Mouse (Mus musculus): ENCODE results near the gene Kcnj14.

Gene Kcnj14

DNA sequence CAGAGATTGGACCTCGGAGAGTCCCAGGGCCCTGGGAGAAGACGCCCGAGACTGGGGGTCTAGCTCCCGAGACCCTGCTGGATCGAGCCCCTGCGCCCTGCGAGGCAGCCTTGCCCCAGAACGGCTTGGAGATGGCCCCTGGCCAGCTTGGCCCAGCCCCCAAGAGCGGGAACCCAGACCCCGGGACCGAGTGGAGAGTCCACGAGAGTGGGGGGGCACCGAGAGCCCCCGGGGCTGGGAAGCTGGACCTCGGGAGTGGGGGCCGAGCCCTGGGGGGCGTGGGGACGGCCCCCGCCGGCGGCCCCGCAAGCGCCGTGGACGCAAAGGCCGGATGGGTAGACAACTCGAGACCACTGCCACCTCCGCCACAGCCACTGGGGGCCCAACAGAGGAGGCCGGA, 29.6 kb downstream of the Kcnj14 start:
- no peak for DNase-seq

DNA sequence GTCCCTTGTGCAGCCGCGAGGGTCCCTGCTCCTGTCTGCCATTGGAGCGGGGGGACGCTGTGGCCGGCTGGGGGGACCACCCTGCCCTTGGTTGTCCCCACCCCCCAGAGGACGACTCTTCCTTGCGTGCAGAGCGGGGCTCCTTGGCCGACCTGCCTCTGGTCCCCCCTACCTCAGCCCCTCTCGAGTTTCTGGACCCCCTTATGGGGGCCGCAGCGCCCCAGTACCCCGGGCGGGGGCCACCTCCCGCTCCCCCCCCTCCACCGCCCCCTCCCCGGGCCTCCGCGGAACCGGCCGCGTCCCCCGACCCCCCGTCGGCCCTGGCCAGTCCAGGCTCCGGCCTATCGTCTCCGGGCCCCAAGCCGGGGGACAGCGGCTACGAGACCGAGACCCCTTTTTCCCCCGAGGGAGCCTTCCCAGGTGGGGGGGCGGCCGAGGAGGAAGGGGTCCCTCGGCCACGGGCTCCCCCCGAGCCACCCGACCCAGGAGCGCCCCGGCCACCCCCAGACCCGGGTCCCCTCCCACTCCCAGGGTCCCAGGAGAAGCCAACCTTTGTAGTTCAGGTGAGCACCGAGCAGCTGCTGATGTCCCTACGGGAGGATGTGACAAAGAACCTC, 30.5 kb downstream of the Kcnj14 start:
- DNase-seq, result no peak

DNA sequence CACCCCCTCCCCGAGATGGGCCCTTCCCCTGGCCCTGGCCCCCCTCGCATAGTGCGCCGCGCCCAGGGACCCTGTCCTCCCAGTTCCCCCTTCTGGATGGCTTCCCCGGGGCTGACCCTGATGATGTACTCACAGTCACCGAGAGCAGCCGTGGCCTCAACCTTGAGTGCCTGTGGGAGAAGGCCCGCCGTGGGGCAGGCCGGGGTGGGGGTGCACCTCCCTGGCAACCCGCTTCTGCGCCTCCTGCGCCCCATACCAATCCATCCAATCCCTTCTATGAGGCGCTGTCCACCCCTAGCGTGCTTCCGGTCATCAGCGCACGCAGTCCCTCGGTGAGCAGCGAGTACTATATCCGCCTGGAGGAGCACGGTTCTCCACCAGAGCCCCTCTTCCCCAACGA, 31.3 kb downstream of the Kcnj14 start:
- DNase-seq, result no peak

DNA sequence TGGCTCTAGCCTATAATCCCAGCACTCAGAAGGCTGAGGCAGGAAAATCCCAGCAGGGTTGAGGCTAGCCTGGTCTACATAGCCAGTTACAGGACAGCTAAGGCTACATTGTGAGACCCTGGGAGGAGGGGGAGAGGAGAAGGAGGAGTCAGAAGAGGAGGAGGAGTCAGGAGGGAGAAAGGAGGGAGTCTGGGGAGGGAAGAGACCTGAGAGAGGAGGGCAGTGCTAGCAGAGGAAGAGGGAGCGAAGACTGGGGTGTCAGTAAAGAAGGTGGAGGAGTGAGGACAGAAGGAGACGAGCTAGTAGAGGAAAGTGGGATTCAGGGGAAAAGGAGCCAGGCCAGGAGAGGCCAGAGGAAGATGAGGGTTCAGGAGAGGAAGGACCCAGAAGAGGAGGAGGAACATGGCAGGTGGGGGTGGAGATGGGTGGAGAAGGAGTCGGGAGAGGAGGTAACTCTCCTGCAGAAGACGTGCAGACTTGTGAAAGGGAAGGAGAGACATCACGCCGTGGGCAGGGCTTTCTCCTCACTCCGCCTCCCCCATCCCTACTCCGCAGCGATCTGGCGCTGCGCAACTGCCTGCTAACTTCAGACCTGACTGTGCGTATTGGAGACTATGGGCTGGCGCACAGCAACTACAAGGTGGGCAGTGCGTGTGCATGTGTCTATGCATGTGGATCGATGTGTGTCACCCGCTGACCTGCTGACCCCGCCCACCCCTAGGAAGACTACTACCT, 32.7 kb downstream of the Kcnj14 start:
- no peak for DNase-seq

DNA sequence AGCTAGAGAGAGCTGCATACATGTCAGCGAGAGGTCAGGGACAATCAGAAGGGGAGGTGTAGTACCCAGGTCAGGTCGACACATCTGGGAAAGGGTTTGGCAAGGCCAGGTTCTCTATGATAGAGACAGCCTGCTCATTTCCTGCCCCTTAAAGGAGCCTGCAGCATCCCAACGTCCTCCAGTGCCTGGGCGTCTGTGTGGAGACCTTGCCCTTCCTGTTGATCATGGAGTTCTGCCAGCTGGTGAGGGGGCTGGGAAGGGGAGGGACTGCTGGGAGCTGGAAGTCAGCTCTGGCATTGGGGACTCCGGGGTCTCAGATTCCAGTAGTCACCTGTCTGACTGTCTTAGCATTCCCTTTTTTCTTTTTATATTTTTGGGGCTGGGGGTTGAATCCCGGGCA, 33.9 kb downstream of the Kcnj14 start:
- peak; percentile 71 for DNase-seq

DNA sequence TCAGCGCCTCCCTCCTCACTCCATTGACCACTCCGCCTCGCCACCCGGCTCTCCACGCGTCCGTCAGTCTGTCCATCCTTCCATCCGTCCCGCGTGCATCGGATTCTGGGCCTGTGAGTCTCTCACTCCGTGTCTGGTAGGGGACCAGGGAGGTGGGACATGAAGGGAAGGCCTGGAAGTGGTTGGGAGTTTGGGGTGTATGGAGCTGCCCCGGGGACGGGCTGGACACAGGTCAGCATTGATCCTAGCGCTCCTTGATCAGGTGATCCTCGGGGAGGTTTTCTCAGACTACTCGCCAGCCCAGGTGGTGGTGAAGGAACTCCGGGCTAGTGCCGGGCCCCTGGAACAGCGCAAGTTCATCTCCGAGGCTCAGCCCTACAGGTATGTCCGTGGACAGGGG, 36.9 kb downstream of the Kcnj14 start:
- no peak for DNase-seq

DNA sequence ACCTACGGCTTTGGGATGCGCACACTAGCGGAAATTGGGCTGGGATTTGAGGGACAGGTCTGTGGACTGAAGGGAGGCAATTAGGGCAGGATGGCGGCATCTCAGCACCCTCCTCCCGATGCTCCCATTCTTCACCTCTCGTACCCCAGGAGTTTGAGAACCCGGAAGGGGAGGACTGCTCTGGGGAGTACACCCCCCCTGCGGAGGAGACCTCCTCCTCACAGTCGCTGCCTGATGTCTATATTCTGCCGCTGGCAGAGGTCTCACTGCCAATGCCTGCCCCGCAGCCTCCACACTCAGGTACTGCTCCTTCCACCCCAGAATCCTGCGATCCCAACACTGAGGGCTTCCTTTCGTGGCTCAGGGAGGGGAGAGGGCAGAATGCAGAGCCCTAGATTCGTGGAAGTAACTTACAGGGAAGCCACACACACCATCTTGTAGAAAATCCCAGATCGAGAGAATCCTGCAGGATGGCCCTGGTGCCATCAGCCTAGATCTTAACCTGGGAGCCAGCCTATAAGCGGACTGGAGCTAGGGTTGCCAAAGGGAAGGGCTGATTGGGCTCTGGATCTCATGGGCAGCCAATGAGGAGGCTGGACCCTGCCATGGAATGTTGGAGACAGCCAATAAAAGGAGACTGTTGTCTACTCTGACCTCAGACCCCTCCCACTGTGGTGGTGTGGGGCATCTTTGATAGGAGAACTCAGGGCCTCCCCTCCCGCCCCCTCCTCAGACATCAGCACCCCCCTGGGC, 37.7 kb downstream of the Kcnj14 start:
- DNase-seq, result peak; percentile 43

DNA sequence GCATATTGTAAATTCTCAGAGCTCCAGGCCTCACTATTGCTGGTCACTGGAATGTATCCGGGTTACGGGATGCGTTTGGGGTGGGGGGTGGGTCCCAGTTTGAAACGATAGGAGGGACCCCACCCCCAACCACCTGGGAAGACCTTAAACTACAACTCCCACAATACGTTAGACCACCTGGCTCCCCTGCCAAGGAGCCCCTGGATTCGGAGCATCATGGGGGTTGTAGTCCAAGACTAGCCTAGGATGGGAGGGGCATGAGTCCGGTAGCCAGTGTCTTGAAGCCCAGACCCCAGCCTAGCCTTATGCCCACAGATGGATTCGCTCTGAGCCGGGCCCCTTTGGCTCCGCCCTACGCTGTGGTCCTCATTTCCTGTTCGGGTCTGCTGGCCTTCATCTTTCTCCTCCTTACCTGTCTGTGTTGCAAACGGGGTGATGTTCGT, 38.4 kb downstream of the Kcnj14 start:
- DNase-seq, result peak; percentile 48

DNA sequence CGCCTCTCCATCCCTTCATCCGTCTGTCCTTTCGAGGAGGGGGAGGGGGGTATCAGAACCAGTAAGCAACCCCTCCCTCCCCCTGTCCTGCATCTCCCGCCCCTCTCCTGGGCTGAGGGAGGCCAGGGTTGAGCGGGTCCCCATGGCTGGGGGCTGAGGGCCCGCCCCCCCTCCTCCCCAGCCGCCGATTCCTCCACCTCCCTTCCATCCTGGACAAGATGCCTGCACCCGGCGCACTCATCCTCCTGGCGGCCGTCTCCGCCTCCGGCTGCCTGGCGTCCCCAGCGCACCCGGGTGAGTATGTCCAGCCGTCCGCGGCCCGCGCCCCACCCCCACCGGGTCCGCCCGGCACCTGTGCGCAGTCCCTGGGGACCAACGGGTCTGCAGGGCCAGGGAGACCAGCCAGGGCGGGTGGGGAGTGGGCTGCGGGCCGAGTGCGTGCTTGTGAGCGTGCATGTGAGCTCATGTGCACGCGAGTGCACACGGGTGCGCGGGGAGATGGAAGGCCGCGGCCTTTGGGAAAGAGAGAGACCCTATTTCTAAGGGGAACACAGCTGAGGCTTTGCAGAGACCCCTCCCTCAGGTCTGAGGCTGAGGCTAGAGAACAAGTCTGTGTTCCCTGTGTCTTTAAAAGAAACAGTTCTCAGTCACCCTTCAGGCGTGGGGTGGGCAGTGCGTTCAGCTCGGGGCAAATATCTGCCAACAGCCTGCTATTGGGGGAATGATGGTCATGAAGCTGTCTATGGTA, 39.0 kb downstream of the Kcnj14 start:
- DNase-seq, result peak; percentile 44

DNA sequence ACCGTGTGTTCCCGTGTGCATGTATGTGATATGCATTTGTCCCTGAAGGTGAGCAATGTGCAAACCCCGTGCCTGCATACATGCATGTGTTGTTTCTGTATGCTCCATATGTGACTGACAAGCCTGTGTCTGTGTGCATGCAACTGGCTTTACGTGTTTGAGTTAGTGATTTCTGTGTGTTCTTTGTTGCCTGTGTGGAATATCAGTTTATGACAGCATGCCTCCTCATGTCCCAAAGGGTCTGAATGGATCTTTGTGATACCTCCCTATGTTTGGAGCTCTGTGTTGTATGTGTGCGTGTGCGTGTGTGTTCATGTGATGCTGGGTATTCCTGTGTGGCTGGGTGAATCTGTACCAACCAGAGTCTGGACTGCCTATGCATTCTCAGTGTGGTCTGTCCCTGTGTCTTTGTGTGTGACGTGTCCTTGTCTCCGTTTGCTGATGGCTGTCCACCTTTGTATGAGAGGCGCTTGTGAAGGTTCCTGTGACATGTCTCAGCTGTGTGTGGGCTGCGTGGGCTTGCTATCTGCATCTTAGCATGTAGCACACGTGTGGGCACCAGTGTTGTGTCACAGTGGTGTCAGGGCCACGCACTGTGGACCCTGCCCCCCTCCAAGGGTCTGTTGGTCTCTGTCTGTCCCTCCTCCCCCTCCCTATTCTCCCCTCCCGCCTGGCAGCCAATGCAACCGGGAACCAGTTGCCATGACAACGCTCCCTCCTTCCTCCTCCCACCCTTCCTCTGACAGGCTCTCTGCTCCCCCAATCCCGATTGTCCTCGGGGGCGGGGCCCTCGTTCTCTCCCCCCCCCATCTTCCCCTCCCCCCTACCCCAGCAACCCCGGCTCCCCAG, 39.8 kb downstream of the Kcnj14 start, which contains the start of gene Sult2b1:
TSS of gene Sult2b1 (minus strand) at position 146 of the 849 bp plus-strand sequence.
- DNase-seq, result peak; percentile 75

DNA sequence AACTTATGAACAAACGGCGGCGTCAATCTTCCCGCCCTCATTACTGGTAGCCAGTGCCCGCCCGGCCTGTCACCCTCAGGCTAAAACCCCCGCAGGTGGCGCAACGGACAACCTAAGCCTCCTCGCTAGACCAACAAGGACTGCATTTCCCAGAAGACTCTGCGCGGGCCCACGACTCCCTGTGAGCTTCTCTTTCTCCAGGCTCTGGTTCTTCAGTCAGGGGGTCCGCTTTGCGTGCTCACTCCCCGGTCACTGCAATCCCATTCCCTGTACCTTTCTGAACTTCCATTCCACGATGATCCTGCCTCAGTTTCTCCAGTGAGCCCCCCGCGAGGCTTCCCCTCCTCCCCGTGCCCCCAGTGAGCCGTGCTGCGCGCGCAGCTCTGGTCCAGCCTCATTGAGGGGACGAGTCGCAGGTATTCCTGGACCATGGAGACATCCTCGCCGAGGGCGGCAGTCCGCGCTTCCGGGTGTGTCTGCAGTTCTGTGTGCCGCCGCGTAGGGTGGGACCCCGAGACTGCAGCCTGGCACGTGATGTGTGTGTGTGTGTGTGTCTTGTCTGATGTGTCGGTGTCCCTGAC, 41.0 kb downstream of the Kcnj14 start, which contains the start of gene Lmtk3:
TSS of gene Lmtk3 (plus strand) at position 228 of the 581 bp plus-strand sequence.
- peak; percentile 77 for DNase-seq

DNA sequence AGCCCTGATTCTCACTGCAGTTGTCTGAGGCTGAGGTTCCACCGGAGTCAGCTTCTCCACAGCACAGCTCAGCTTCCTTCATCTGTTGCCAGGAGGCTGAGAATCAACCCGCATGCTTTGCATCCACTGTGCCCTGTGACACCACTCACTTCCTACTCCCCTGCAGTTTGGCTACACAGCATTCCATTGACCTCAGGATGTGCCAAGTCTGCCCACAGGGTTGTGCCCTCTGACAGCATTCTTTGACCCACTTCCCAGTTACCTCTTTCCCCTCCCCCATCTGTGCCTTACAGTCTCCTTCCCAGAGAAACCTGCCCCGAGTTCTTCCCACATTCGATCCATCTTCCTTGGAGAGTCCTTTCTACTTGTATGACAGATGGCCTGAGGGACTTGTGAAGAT, 42.3 kb downstream of the Kcnj14 start:
- DNase-seq, result no peak

DNA sequence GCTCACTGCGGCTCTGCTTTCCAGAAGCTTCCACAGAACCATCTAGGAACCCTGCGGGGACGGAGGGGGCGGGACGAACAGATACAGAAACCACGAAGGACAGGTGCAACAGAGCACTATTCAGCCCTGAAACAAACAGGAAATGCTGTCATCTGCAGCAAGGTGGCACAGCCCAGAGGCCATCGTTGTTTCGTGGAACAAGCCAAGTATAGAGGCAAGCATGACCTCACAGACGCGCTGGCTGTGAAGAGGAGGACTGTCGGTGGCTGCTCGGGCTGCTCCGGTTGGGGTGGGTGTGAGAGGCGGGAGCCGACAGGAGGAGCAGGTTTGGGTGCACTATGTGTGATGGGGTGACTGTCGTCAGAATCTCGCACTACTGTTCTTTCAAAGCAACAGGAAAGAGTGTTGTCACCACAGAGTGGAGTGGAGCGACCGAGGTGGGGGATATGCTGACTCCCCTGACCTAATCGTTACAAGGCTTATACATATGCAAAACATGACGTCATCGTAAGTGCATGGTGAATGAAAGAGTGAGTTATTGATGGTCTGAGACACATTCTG, 45.4 kb downstream of the Kcnj14 start:
- no peak for DNase-seq

DNA sequence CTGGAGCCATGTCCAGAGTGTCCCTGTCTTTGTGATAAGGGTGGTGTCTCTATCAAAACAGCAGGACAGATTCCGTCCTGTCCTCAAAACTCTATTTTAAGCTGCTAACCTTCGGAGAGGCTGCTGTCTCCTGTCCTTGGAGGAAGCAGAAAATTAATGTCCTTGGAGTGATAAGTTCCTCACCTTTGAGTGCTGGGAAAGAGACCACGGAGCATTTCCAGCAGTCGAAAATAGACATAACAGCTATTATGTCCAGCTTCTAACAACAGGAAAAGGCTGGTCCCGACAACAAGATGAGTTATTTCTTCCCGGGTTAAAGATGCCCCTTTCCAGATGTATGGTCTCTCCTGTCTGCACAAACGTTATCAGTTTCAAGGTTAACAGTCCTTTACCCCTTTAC, 49.3 kb downstream of the Kcnj14 start:
- no peak for DNase-seq

DNA sequence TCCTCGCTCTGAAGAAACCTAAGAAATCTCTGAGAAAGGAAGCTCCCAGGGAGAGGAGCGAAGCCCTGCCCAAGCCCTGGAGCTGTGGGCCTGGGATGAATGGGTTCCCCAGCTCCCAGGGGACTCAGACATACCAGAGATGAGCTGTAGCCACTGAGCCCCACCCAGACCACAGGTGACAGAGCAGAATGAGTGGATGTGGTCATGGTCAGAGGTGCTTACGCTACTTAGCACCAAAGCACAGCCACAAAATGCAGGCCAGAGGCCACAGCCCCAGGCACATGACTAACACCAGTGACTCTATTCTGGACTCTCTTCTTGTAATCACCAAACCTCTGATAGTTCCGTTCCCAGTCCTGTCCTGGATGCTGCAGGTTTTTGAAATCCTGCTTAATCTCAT, 53.5 kb downstream of the Kcnj14 start:
- no peak for DNase-seq

DNA sequence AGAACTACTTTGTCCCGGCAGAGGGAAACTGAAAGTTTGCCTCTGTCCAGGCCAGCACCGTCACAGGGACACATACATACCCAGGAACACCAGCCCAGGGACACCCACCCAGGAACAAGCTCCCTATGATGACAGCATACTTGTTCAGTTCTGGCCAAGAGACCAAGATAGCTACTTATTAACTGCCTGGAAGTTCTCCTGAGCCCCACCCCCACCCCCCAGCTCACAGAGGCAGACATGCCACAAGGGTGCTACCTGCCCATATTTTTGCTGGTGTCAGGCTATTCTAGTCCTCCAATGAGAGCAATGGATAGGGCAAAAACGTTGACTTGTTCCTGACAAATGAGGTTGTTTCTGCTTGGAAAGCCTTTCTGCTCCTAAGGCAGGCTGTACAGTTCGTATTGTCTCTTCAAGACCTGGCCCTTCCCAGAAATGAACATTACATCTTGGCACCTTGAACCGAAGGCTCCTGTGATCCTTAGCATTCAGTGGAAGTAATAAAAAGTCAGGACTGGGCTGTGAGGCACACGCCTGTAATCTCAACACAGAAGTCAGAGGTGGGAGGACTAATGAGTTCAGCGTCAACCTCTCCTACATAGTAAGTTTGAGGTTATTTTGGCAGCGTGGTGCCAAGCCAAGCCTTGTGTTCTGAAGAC, 54.0 kb downstream of the Kcnj14 start:
- DNase-seq, result peak; percentile 33

DNA sequence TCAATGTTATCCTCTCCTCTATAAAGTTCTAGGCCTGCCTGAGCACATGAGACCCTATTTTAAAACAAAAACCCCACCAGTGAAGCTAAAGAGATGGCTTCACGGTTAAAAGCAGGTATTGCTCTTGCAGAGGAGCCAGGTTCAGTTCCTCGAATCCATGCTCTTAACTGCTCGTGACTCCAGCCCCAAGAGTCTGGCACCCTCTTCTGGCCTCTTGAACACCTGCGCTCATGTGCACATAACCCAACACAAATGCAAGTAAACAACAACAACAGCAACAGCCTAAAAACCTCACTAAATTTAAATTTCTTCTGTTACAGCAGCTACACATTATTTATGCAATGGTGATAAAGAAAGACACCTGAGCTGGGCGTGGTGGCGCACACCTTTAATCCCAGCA, 57.1 kb downstream of the Kcnj14 start:
- DNase-seq, result no peak

DNA sequence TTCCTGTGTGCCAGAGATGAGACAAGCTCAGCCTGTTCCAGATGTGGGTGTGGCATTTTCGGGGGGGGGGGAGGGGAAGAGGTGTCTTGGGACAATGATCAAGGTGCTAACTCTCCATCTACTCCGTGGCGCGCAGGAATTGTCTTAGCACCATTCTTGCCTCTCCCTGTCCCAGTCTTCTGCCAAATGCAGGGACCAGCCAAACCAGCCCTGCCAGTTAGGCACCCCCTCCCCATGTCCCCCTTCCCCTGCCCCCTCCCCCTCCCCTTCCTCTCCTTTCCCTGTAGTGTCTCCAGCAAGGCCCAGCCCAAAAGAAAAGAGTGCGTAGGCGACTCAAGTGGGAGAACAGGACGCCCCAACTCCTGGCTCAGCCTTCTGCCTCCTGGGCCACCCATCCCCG, 57.8 kb downstream of the Kcnj14 start:
- no peak for DNase-seq

Data from kidney, postnatal 14 days (tissue).